Mouse (Mus musculus): ENCODE measurements at regions not wholly inside any gene's neighbourhood (a gene's known extent, or its start where the extent isn't known, plus 50 kb on each side); places are given as distances from the start of the nearest gene placed in this dataset.

GRCm38 (mm10) chr7:37230641-37231347, 532.9 kb downstream of the Tshz3 start:
- Histone ChIP-seq H3K4me1 (replicated peaks; ENCODE audit: control insufficient read depth, insufficient read depth, low read length) (no peaks in the 10 kb centered on the region), H3K27me3 (replicated peaks; ENCODE audit: control insufficient read depth, insufficient read depth, low read length) (no peaks in the 10 kb centered on the region), H3K4me3 (ENCODE audit: low read depth, low read length) (no peak overlapping the region), H3K36me3 (ENCODE audit: control insufficient read depth, insufficient read depth, low read length) (no peaks in the 10 kb centered on the region), H3K4me2 (ENCODE audit: low read length) (no peak overlapping the region), H3K9ac (ENCODE audit: low read length) (no peak overlapping the region), H3K27ac (ENCODE audit: low read depth) (no peak overlapping the region), H3K9me3 (ENCODE audit: control insufficient read depth, low read length) (no peaks in the 10 kb centered on the region)
- ATAC-seq (replicated peaks; ENCODE audit: low FRiP score, low TSS enrichment, low read depth) (no peak), DNase-seq (ENCODE audit: low spot score) (no peak)
- WGBS = 78% methylated on average over 6 of the region's 6 CpGs

- no peaks in the 10 kb centered on the region for H3K36me3 ChIP-seq (ENCODE audit: control insufficient read depth, insufficient read depth, low read length)
- peaks cover 3% of the 10 kb centered on the region; the same call in 1 of the 2 replicates for H3K9me3 ChIP-seq (ENCODE audit: control insufficient read depth, low read length)
- WGBS = 81% methylated on average over 6 of the region's 6 CpGs
- DNase-seq (ENCODE audit: low spot score) (no peak), ATAC-seq (replicated peaks; ENCODE audit: low FRiP score, low TSS enrichment, low read depth) (no peak)
- no peaks in the 10 kb centered on the region for H3K27me3 ChIP-seq (replicated peaks; ENCODE audit: control insufficient read depth, insufficient read depth, low read length)
- H3K4me2 ChIP-seq (ENCODE audit: low read length) = no peak overlapping the region
- H3K27ac ChIP-seq (ENCODE audit: low read depth) = no peak overlapping the region
- no peaks in the 10 kb centered on the region for H3K4me1 ChIP-seq (replicated peaks; ENCODE audit: control insufficient read depth, insufficient read depth, low read length)
- H3K4me3 ChIP-seq (ENCODE audit: low read depth, low read length) = no peak overlapping the region
- H3K9ac ChIP-seq (ENCODE audit: low read length) = no peak overlapping the region
Measured at GRCm38 (mm10) chr7:37240832-37241231, 532.6 kb downstream of the Zfp536 start.

- 50% methylated on average over 7 of the region's 7 CpGs for WGBS
- DNase-seq (ENCODE audit: low spot score) (no peak), ATAC-seq (replicated peaks; ENCODE audit: low FRiP score, low TSS enrichment, low read depth) (no peak)
- H3K9me3 ChIP-seq (ENCODE audit: control insufficient read depth, low read length) = no peaks in the 10 kb centered on the region
- no peak overlapping the region for H3K27ac ChIP-seq (ENCODE audit: low read depth)
- no peaks in the 10 kb centered on the region for H3K4me1 ChIP-seq (replicated peaks; ENCODE audit: control insufficient read depth, insufficient read depth, low read length)
- no peaks in the 10 kb centered on the region for H3K36me3 ChIP-seq (ENCODE audit: control insufficient read depth, insufficient read depth, low read length)
- no peak overlapping the region for H3K9ac ChIP-seq (ENCODE audit: low read length)
- H3K4me3 ChIP-seq (ENCODE audit: low read depth, low read length) = no peak overlapping the region
- no peak overlapping the region for H3K4me2 ChIP-seq (ENCODE audit: low read length)
- H3K27me3 ChIP-seq (replicated peaks; ENCODE audit: control insufficient read depth, insufficient read depth, low read length) = no peaks in the 10 kb centered on the region
Measured at GRCm38 (mm10) chr7:37241781-37242180, 531.7 kb downstream of the Zfp536 start.

- ATAC-seq (replicated peaks; ENCODE audit: low FRiP score, low TSS enrichment, low read depth) = no peak
- 83% methylated on average over 8 of the region's 8 CpGs for WGBS
Measured at GRCm38 (mm10) chr7:37242476-37242875, 531.0 kb downstream of the Zfp536 start.

GRCm38 (mm10) chr7:37246156-37246555, 527.3 kb downstream of the Zfp536 start:
- Histone ChIP-seq H3K9me3 (ENCODE audit: control insufficient read depth, low read length) (no peaks in the 10 kb centered on the region), H3K4me1 (replicated peaks; ENCODE audit: control insufficient read depth, insufficient read depth, low read length) (no peaks in the 10 kb centered on the region), H3K9ac (ENCODE audit: low read length) (no peak overlapping the region), H3K4me3 (ENCODE audit: low read depth, low read length) (no peak overlapping the region), H3K27me3 (replicated peaks; ENCODE audit: control insufficient read depth, insufficient read depth, low read length) (no peaks in the 10 kb centered on the region), H3K4me2 (ENCODE audit: low read length) (no peak overlapping the region), H3K27ac (ENCODE audit: low read depth) (no peak overlapping the region), H3K36me3 (ENCODE audit: control insufficient read depth, insufficient read depth, low read length) (no peaks in the 10 kb centered on the region)
- ATAC-seq (replicated peaks; ENCODE audit: low FRiP score, low TSS enrichment, low read depth) = no peak
- no peak for DNase-seq (ENCODE audit: low spot score)
- WGBS = 74% methylated on average over 4 of the region's 4 CpGs

More at GRCm38 (mm10) chr7:37242476-37242875, 531.0 kb downstream of the Zfp536 start:
- Histone ChIP-seq H3K36me3 (ENCODE audit: control insufficient read depth, insufficient read depth, low read length) (no peaks in the 10 kb centered on the region), H3K9ac (ENCODE audit: low read length) (no peak overlapping the region), H3K4me3 (ENCODE audit: low read depth, low read length) (no peak overlapping the region), H3K27me3 (replicated peaks; ENCODE audit: control insufficient read depth, insufficient read depth, low read length) (no peaks in the 10 kb centered on the region), H3K4me1 (replicated peaks; ENCODE audit: control insufficient read depth, insufficient read depth, low read length) (no peaks in the 10 kb centered on the region), H3K4me2 (ENCODE audit: low read length) (no peak overlapping the region), H3K27ac (ENCODE audit: low read depth) (no peak overlapping the region), H3K9me3 (ENCODE audit: control insufficient read depth, low read length) (no peaks in the 10 kb centered on the region)
- DNase-seq (ENCODE audit: low spot score) = no peak

GRCm38 (mm10) chr7:37254431-37254830, 519.0 kb downstream of the Zfp536 start:
- no peak for DNase-seq (ENCODE audit: low spot score)
- ATAC-seq (replicated peaks; ENCODE audit: low FRiP score, low TSS enrichment, low read depth) = no peak
- Histone ChIP-seq H3K9me3 (ENCODE audit: control insufficient read depth, low read length) (no peaks in the 10 kb centered on the region), H3K4me3 (ENCODE audit: low read depth, low read length) (no peak overlapping the region), H3K4me1 (replicated peaks; ENCODE audit: control insufficient read depth, insufficient read depth, low read length) (no peaks in the 10 kb centered on the region; the same call in 1 of the 2 replicates), H3K4me2 (ENCODE audit: low read length) (no peak overlapping the region), H3K27ac (ENCODE audit: low read depth) (no peak overlapping the region), H3K27me3 (replicated peaks; ENCODE audit: control insufficient read depth, insufficient read depth, low read length) (no peaks in the 10 kb centered on the region), H3K9ac (ENCODE audit: low read length) (no peak overlapping the region), H3K36me3 (ENCODE audit: control insufficient read depth, insufficient read depth, low read length) (no peaks in the 10 kb centered on the region)
- WGBS = 67% methylated on average over 9 of the region's 9 CpGs

- ATAC-seq (replicated peaks; ENCODE audit: low FRiP score, low TSS enrichment, low read depth) (no peak), DNase-seq (ENCODE audit: low spot score) (no peak)
- H3K4me3 ChIP-seq (ENCODE audit: low read depth, low read length) = no peak overlapping the region
- H3K27me3 ChIP-seq (replicated peaks; ENCODE audit: control insufficient read depth, insufficient read depth, low read length) = no peaks in the 10 kb centered on the region
- no peaks in the 10 kb centered on the region for H3K9me3 ChIP-seq (ENCODE audit: control insufficient read depth, low read length)
- H3K36me3 ChIP-seq (ENCODE audit: control insufficient read depth, insufficient read depth, low read length) = no peaks in the 10 kb centered on the region
- H3K4me2 ChIP-seq (ENCODE audit: low read length) = no peak overlapping the region
- H3K27ac ChIP-seq (ENCODE audit: low read depth) = no peak overlapping the region
- no peaks in the 10 kb centered on the region; the same call in 1 of the 2 replicates for H3K4me1 ChIP-seq (replicated peaks; ENCODE audit: control insufficient read depth, insufficient read depth, low read length)
- H3K9ac ChIP-seq (ENCODE audit: low read length) = no peak overlapping the region
- WGBS = 30% methylated on average over 3 of the region's 3 CpGs
Measured at GRCm38 (mm10) chr7:37255840-37256239, 517.6 kb downstream of the Zfp536 start.

- Histone ChIP-seq H3K9ac (ENCODE audit: low read length) (no peak overlapping the region), H3K9me3 (ENCODE audit: control insufficient read depth, low read length) (no peaks in the 10 kb centered on the region), H3K4me1 (replicated peaks; ENCODE audit: control insufficient read depth, insufficient read depth, low read length) (no peaks in the 10 kb centered on the region; the same call in 1 of the 2 replicates), H3K4me2 (ENCODE audit: low read length) (no peak overlapping the region), H3K4me3 (ENCODE audit: low read depth, low read length) (no peak overlapping the region), H3K27me3 (replicated peaks; ENCODE audit: control insufficient read depth, insufficient read depth, low read length) (no peaks in the 10 kb centered on the region), H3K27ac (ENCODE audit: low read depth) (no peak overlapping the region), H3K36me3 (ENCODE audit: control insufficient read depth, insufficient read depth, low read length) (no peaks in the 10 kb centered on the region)
- 55% methylated on average over 6 of the region's 6 CpGs for WGBS
- no peak for DNase-seq (ENCODE audit: low spot score)
- no peak for ATAC-seq (replicated peaks; ENCODE audit: low FRiP score, low TSS enrichment, low read depth)
Measured at GRCm38 (mm10) chr7:37259293-37259692, 514.1 kb downstream of the Zfp536 start.

- no peaks in the 10 kb centered on the region for H3K9me3 ChIP-seq (ENCODE audit: control insufficient read depth, low read length)
Measured at GRCm38 (mm10) chr7:37262846-37263245, 510.6 kb downstream of the Zfp536 start.

More at GRCm38 (mm10) chr7:37262846-37263245, 510.6 kb downstream of the Zfp536 start:
- no peak overlapping the region for H3K4me3 ChIP-seq (ENCODE audit: low read depth, low read length)
- H3K27me3 ChIP-seq (replicated peaks; ENCODE audit: control insufficient read depth, insufficient read depth, low read length) = no peaks in the 10 kb centered on the region
- no peaks in the 10 kb centered on the region for H3K36me3 ChIP-seq (ENCODE audit: control insufficient read depth, insufficient read depth, low read length)
- H3K27ac ChIP-seq (ENCODE audit: low read depth) = no peak overlapping the region
- ATAC-seq (replicated peaks; ENCODE audit: low FRiP score, low TSS enrichment, low read depth) (no peak), DNase-seq (ENCODE audit: low spot score) (no peak)
- no peak overlapping the region for H3K4me2 ChIP-seq (ENCODE audit: low read length)
- 57% methylated on average over 3 of the region's 3 CpGs for WGBS
- H3K4me1 ChIP-seq (replicated peaks; ENCODE audit: control insufficient read depth, insufficient read depth, low read length) = no peaks in the 10 kb centered on the region
- no peak overlapping the region for H3K9ac ChIP-seq (ENCODE audit: low read length)
